Mouse (Mus musculus) forebrain, embryonic 14.5 days (tissue): Measurements from ENCODE around the gene Prim1. TPM values are rescaled to one million over a fixed set of nuclear protein-coding genes. Genes with fewer than 3 reads are reported as not detected.

Experiments used
- polyA plus RNA-seq: library from polyadenylated mRNA; unstranded; fragments of >200 nt; fragmentation: Nextera tagmentation; extraction: Ambion mirVana; gene quantifications from 2 replicates; pipeline ENCODE4 v1.2.1, GENCODE M21; 2014

Gene Prim1
- polyA plus RNA-seq, 1 experiment from 2014 or later = 71.6 TPM

Other genes with a start within 250 kb of the Prim1 start
- gene Rdh9, start 238.8 kb upstream of the Prim1 start, polyA plus RNA-seq = 0.08 and 0.12 TPM in 2 replicates
- gene Rdh16, start 214.0 kb upstream of the Prim1 start, polyA plus RNA-seq = 0.06 TPM in 1 of 2 replicates, not detected in the other
- gene Rdh19, start 165.2 kb upstream of the Prim1 start, polyA plus RNA-seq = not detected in 2 replicates
- gene Rdh16f2, start 148.7 kb upstream of the Prim1 start, polyA plus RNA-seq = not detected in 2 replicates
- gene Rdh7, start 126.4 kb upstream of the Prim1 start, polyA plus RNA-seq = not detected in 2 replicates
- not detected in 2 replicates for gene Sdr9c7, start 116.7 kb upstream of the Prim1 start, polyA plus RNA-seq
- not detected in 2 replicates for gene Hsd17b6, start 7.6 kb upstream of the Prim1 start, polyA plus RNA-seq
- gene Naca, start 20.4 kb downstream of the Prim1 start, polyA plus RNA-seq = 731 and 771 TPM in 2 replicates
- gene Ptges3, start 43.8 kb downstream of the Prim1 start, polyA plus RNA-seq = 426 and 447 TPM in 2 replicates
- gene Atp5b, start 68.1 kb downstream of the Prim1 start, polyA plus RNA-seq = 2,318 and 2,350 TPM in 2 replicates
- 13.6 and 16.7 TPM in 2 replicates for gene Baz2a, start 76.4 kb downstream of the Prim1 start, polyA plus RNA-seq
- 7.4 and 9.6 TPM in 2 replicates for gene Rbms2, start 165.1 kb downstream of the Prim1 start, polyA plus RNA-seq
- gene Gls2, start 179.3 kb downstream of the Prim1 start, polyA plus RNA-seq = 0.32 and 0.95 TPM in 2 replicates
- gene Spryd4, start 196.6 kb downstream of the Prim1 start, polyA plus RNA-seq = 22.8 and 23.8 TPM in 2 replicates
- gene Mip, start 210.7 kb downstream of the Prim1 start, polyA plus RNA-seq = 0.19 and 0.22 TPM in 2 replicates
- 27.2 and 28.3 TPM in 2 replicates for gene Timeless, start 216.9 kb downstream of the Prim1 start, polyA plus RNA-seq
- 0.30 TPM in 1 of 2 replicates, not detected in the other for gene Apon, start 238.9 kb downstream of the Prim1 start, polyA plus RNA-seq